Mouse (Mus musculus): Measurements from ENCODE around the gene Camk2g.

- no peak for TF ChIP-seq CTCF (IDR thresholded peaks at IDR 0.05; ENCODE audit: control insufficient read depth, insufficient read depth, insufficient replicate concordance, low read depth, low read length)
- no peak for TF ChIP-seq POLR2A (IDR thresholded peaks at IDR 0.05; ENCODE audit: control insufficient read depth, low read depth, low read length)
Observed at GRCm38 (mm10) chr14:20733041-20733951, 60.6 kb downstream of the Camk2g start.
